Mouse (Mus musculus) bone marrow macrophage, adult 2 months (primary cell): ENCODE measurements around the gene Nagk.
"Not testable (repeated sequence)": the region's sequence is repeated elsewhere in the genome, so short reads cannot be mapped to it uniquely, and the experiment has no call there.

ENCODE experiments used
- CTCF ChIP-seq: IDR thresholded peaks from 2 replicates; pipeline ENCODE4 v1.5.1; 2012; ENCODE audit warnings: low read depth, mild to moderate bottlenecking, low read length, moderate library complexity
- POLR2A ChIP-seq: IDR thresholded peaks from 2 replicates; pipeline ENCODE4 v1.6.1; 2012; ENCODE audit warnings: mild to moderate bottlenecking, low read depth, low read length, borderline replicate concordance

DNA sequence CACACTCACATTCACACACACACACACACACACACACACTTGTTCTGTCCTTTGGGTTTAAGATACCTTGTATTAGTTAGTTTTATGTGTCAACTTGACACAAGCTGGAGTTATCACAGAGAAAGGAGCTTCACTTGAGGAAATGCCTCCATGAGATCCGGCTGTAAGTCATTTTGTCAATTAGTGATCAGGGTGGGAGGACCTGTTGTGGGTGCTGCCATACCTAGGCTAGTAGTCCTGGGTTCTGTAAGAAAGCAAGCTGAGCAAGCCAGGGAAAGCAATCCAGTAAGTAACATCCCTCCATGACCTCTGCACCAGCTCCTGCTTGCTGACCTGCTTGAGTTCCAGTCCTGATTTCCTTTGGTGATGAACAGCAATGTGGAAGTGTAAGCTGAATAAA is 37.6 kb downstream of the Nagk start:
- not testable (repeated sequence) for TF ChIP-seq CTCF, POLR2A
